Mouse (Mus musculus) splenic B cell, adult 2 months (primary cell): ENCODE results near the gene E130114P18Rik.

Experiments used
- DNase-seq: peaks from one replicate; pipeline ENCODE4 v3.0.0-alpha.2; 2011; ENCODE audit warnings: low read depth, low spot score
- H3K27me3 ChIP-seq: 2 replicates; pipeline ENCODE4 v1.6.1; 2012; ENCODE audit warnings: mild to moderate bottlenecking, low read length, moderate library complexity, mixed read lengths; ENCODE audit not compliant: control insufficient read depth, poor library complexity, insufficient read depth, severe bottlenecking
- H3K36me3 ChIP-seq: 2 replicates; pipeline ENCODE4 v1.6.1; 2012; ENCODE audit warnings: mild to moderate bottlenecking, low read length, moderate library complexity, mixed read lengths; ENCODE audit not compliant: control insufficient read depth, poor library complexity, insufficient read depth, severe bottlenecking

E130114P18Rik gene

GRCm38 (mm10) chr4:97621731-97622130 lies 156.1 kb downstream of the E130114P18Rik start:
- Histone ChIP-seq H3K36me3 (no peaks in the 10 kb centered on the region), H3K27me3 (no peaks in the 10 kb centered on the region)
- DNase-seq = no peak

GRCm38 (mm10) chr4:97620409-97620808 lies 157.5 kb downstream of the E130114P18Rik start:
- Histone ChIP-seq H3K27me3 (no peaks in the 10 kb centered on the region), H3K36me3 (no peaks in the 10 kb centered on the region)
- no peak for DNase-seq

GRCm38 (mm10) chr4:97618668-97619373 lies 159.1 kb downstream of the E130114P18Rik start:
- Histone ChIP-seq H3K36me3 (no peaks in the 10 kb centered on the region), H3K27me3 (no peaks in the 10 kb centered on the region)
- DNase-seq = no peak

- no peak for DNase-seq
- no peaks in the 10 kb centered on the region for H3K36me3 ChIP-seq
- H3K27me3 ChIP-seq = no peaks in the 10 kb centered on the region
Measured at GRCm38 (mm10) chr4:97615031-97615430, 162.8 kb downstream of the E130114P18Rik start.

- no peak for DNase-seq
- no peaks in the 10 kb centered on the region for H3K27me3 ChIP-seq
- no peaks in the 10 kb centered on the region for H3K36me3 ChIP-seq
Measured at GRCm38 (mm10) chr4:97611251-97611847, 166.5 kb downstream of the E130114P18Rik start.

- Histone ChIP-seq H3K36me3 (no peaks in the 10 kb centered on the region), H3K27me3 (no peaks in the 10 kb centered on the region)
- DNase-seq = no peak
Measured at GRCm38 (mm10) chr4:97609831-97610727, 167.8 kb downstream of the E130114P18Rik start.

GRCm38 (mm10) chr4:97609329-97609728 lies 168.5 kb downstream of the E130114P18Rik start:
- Histone ChIP-seq H3K27me3 (no peaks in the 10 kb centered on the region), H3K36me3 (no peaks in the 10 kb centered on the region)
- no peak for DNase-seq

GRCm38 (mm10) chr4:97608728-97609127 lies 169.2 kb downstream of the E130114P18Rik start:
- H3K36me3 ChIP-seq = no peaks in the 10 kb centered on the region
- no peak for DNase-seq
- H3K27me3 ChIP-seq = no peaks in the 10 kb centered on the region

- H3K36me3 ChIP-seq = no peaks in the 10 kb centered on the region
- H3K27me3 ChIP-seq = no peaks in the 10 kb centered on the region
- DNase-seq = no peak
Measured at GRCm38 (mm10) chr4:97608134-97608533, 169.7 kb downstream of the E130114P18Rik start.

- no peaks in the 10 kb centered on the region for H3K27me3 ChIP-seq
- DNase-seq = no peak
- no peaks in the 10 kb centered on the region for H3K36me3 ChIP-seq
Measured at GRCm38 (mm10) chr4:97607169-97607568, 170.7 kb downstream of the E130114P18Rik start.

- Histone ChIP-seq H3K36me3 (no peaks in the 10 kb centered on the region), H3K27me3 (no peaks in the 10 kb centered on the region)
- DNase-seq = no peak
Measured at GRCm38 (mm10) chr4:97606524-97606923, 171.4 kb downstream of the E130114P18Rik start.

- no peak for DNase-seq
- Histone ChIP-seq H3K27me3 (no peaks in the 10 kb centered on the region), H3K36me3 (no peaks in the 10 kb centered on the region)
Measured at GRCm38 (mm10) chr4:97602579-97602978, 175.3 kb downstream of the E130114P18Rik start.

GRCm38 (mm10) chr4:97600875-97601835 lies 176.7 kb downstream of the E130114P18Rik start:
- H3K36me3 ChIP-seq = no peaks in the 10 kb centered on the region
- no peak for DNase-seq
- no peaks in the 10 kb centered on the region for H3K27me3 ChIP-seq

GRCm38 (mm10) chr4:97597443-97597842 lies 180.4 kb downstream of the E130114P18Rik start:
- Histone ChIP-seq H3K36me3 (no peaks in the 10 kb centered on the region), H3K27me3 (no peaks in the 10 kb centered on the region)
- DNase-seq = no peak
